Mouse (Mus musculus) splenic B cell, adult 2 months (primary cell): Measurements from ENCODE around the gene 5031439G07Rik.

Source experiments
- DNase-seq: peaks from one replicate; pipeline ENCODE4 v3.0.0-alpha.2; 2011; ENCODE audit warnings: low read depth, low spot score
- H3K27me3 ChIP-seq: 2 replicates; pipeline ENCODE4 v1.6.1; 2012; ENCODE audit warnings: mild to moderate bottlenecking, low read length, moderate library complexity, mixed read lengths; ENCODE audit not compliant: control insufficient read depth, poor library complexity, insufficient read depth, severe bottlenecking
- H3K36me3 ChIP-seq: 2 replicates; pipeline ENCODE4 v1.6.1; 2012; ENCODE audit warnings: mild to moderate bottlenecking, low read length, moderate library complexity, mixed read lengths; ENCODE audit not compliant: control insufficient read depth, poor library complexity, insufficient read depth, severe bottlenecking

The 5031439G07Rik gene

GRCm38 (mm10) chr15:85009666-85010065 lies 21.3 kb upstream of the 5031439G07Rik start:
- DNase-seq = no peak
- Histone ChIP-seq H3K36me3 (no peaks in the 10 kb centered on the region), H3K27me3 (no peaks in the 10 kb centered on the region)

GRCm38 (mm10) chr15:85000984-85001982 lies 12.9 kb upstream of the 5031439G07Rik start:
- peak; percentile 83 for DNase-seq
- Histone ChIP-seq H3K36me3 (no peaks in the 10 kb centered on the region), H3K27me3 (no peaks in the 10 kb centered on the region)

- peak; percentile 61 for DNase-seq
- no peaks in the 10 kb centered on the region for H3K27me3 ChIP-seq
- H3K36me3 ChIP-seq = no peaks in the 10 kb centered on the region
These were observed 11.6 kb upstream of the 5031439G07Rik start for GRCm38 (mm10) chr15:84999911-85000310.

- DNase-seq = no peak
- no peaks in the 10 kb centered on the region for H3K27me3 ChIP-seq
- no peaks in the 10 kb centered on the region for H3K36me3 ChIP-seq
These were observed 9.6 kb upstream of the 5031439G07Rik start for GRCm38 (mm10) chr15:84997768-84998454.

GRCm38 (mm10) chr15:84995967-84996366 lies 7.6 kb upstream of the 5031439G07Rik start:
- DNase-seq = peak; percentile 84
- no peaks in the 10 kb centered on the region for H3K27me3 ChIP-seq
- no peaks in the 10 kb centered on the region for H3K36me3 ChIP-seq

- Histone ChIP-seq H3K36me3 (no peaks in the 10 kb centered on the region), H3K27me3 (no peaks in the 10 kb centered on the region)
- DNase-seq = peak; percentile 43
These were observed 6.7 kb upstream of the 5031439G07Rik start for GRCm38 (mm10) chr15:84995041-84995440.

GRCm38 (mm10) chr15:84994498-84994897 lies 6.1 kb upstream of the 5031439G07Rik start:
- H3K36me3 ChIP-seq = no peaks in the 10 kb centered on the region
- DNase-seq = peak; percentile 44
- no peaks in the 10 kb centered on the region for H3K27me3 ChIP-seq

- DNase-seq = no peak
- no peaks in the 10 kb centered on the region for H3K27me3 ChIP-seq
These were observed 1.4 kb upstream of the 5031439G07Rik start for GRCm38 (mm10) chr15:84989771-84990170.

GRCm38 (mm10) chr15:84989098-84989497 lies 747 bp upstream of the 5031439G07Rik start:
- no peaks in the 10 kb centered on the region for H3K36me3 ChIP-seq
- no peak for DNase-seq
- no peaks in the 10 kb centered on the region for H3K27me3 ChIP-seq

More at GRCm38 (mm10) chr15:84989771-84990170, 1.4 kb upstream of the 5031439G07Rik start:
- no peaks in the 10 kb centered on the region for H3K36me3 ChIP-seq

GRCm38 (mm10) chr15:84987020-84987815 lies 1.1 kb downstream of the 5031439G07Rik start:
- peak; percentile 52 for DNase-seq
- no peaks in the 10 kb centered on the region; the same call in 1 of the 2 replicates for H3K36me3 ChIP-seq
- H3K27me3 ChIP-seq = no peaks in the 10 kb centered on the region

GRCm38 (mm10) chr15:84986171-84987019 lies 2.0 kb downstream of the 5031439G07Rik start:
- DNase-seq = peak; percentile 77
- H3K36me3 ChIP-seq = no peaks in the 10 kb centered on the region; the same call in 1 of the 2 replicates
- no peaks in the 10 kb centered on the region for H3K27me3 ChIP-seq

GRCm38 (mm10) chr15:84985516-84986160 lies 2.7 kb downstream of the 5031439G07Rik start:
- H3K27me3 ChIP-seq = no peaks in the 10 kb centered on the region
- DNase-seq = no peak
- H3K36me3 ChIP-seq = no peaks in the 10 kb centered on the region; the same call in 1 of the 2 replicates

GRCm38 (mm10) chr15:84983721-84984120 lies 4.6 kb downstream of the 5031439G07Rik start:
- H3K27me3 ChIP-seq = no peaks in the 10 kb centered on the region
- H3K36me3 ChIP-seq = no peaks in the 10 kb centered on the region; the same call in 1 of the 2 replicates
- DNase-seq = no peak
